Mouse (Mus musculus): ENCODE data around the gene Igll1. TPM values are rescaled to one million over a fixed set of nuclear protein-coding genes. Genes with fewer than 3 reads are reported as not detected.

Gene Igll1
- not detected in 2 replicates for polyA plus RNA-seq (2014; fragmentation: Nextera tagmentation; extraction: Ambion mirVana)

GRCm38 (mm10) chr16:16863978-16864377 lies at the start of gene Igll1:
TSS of gene Igll1 (minus strand) at chr16:16863985.
- DNase-seq (ENCODE audit: low spot score): peak; percentile 6
- H3K27ac ChIP-seq (ENCODE audit: low read depth, low read length): no peak within 1 kb of the TSS
- H3K4me3 ChIP-seq (ENCODE audit: low read depth, low read length): no peak within 1 kb of the TSS
- H3K4me2 ChIP-seq: no peak within 1 kb of the TSS
- H3K36me3 ChIP-seq (ENCODE audit: control insufficient read depth, insufficient read depth, low read length): no peaks in the 10 kb centered on the region
- H3K9me3 ChIP-seq (ENCODE audit: control insufficient read depth, low read length): no peaks in the 10 kb centered on the region
- WGBS: 72% methylated on average over 2 of the region's 2 CpGs
- peaks cover 2% of the 10 kb centered on the region; the same call in 1 of the 2 replicates for H3K4me1 ChIP-seq (replicated peaks; ENCODE audit: control insufficient read depth, insufficient read depth, low read length)
- H3K27me3 ChIP-seq (replicated peaks; ENCODE audit: control insufficient read depth, insufficient read depth, low read length): no peaks in the 10 kb centered on the region
- H3K9ac ChIP-seq (ENCODE audit: low read depth, low read length): no peak within 1 kb of the TSS
- ATAC-seq (replicated peaks; ENCODE audit: low FRiP score): no peak

- peaks cover 32% of the 10 kb centered on the region for H3K36me3 ChIP-seq (ENCODE audit: control insufficient read depth, insufficient read depth, low read length)
- H3K27me3 ChIP-seq (replicated peaks; ENCODE audit: control insufficient read depth, insufficient read depth, low read length): no peaks in the 10 kb centered on the region
- H3K4me3 ChIP-seq (ENCODE audit: low read depth, low read length): no peak overlapping the region
Measured at GRCm38 (mm10) chr16:16913440-16913839, 49.7 kb upstream of the Igll1 start.

GRCm38 (mm10) chr16:16911641-16912597 lies 48.1 kb upstream of the Igll1 start:
- H3K36me3 ChIP-seq (ENCODE audit: control insufficient read depth, insufficient read depth, low read length): peaks cover 20% of the 10 kb centered on the region
- no peak overlapping the region for H3K4me2 ChIP-seq
- WGBS: 49% methylated on average over 13 of the region's 13 CpGs
- H3K9me3 ChIP-seq (ENCODE audit: control insufficient read depth, low read length): no peaks in the 10 kb centered on the region
- H3K4me3 ChIP-seq (ENCODE audit: low read depth, low read length): no peak overlapping the region
- no peaks in the 10 kb centered on the region for H3K4me1 ChIP-seq (replicated peaks; ENCODE audit: control insufficient read depth, insufficient read depth, low read length)
- no peaks in the 10 kb centered on the region for H3K27me3 ChIP-seq (replicated peaks; ENCODE audit: control insufficient read depth, insufficient read depth, low read length)
- no peak overlapping the region for H3K9ac ChIP-seq (ENCODE audit: low read depth, low read length)
- H3K27ac ChIP-seq (ENCODE audit: low read depth, low read length): no peak overlapping the region
- peak; percentile 68 for DNase-seq (ENCODE audit: low spot score)
- peak; percentile 76 for ATAC-seq (replicated peaks; ENCODE audit: low FRiP score)

More at GRCm38 (mm10) chr16:16913440-16913839, 49.7 kb upstream of the Igll1 start:
- no peak overlapping the region for H3K27ac ChIP-seq (ENCODE audit: low read depth, low read length)
- no peaks in the 10 kb centered on the region for H3K9me3 ChIP-seq (ENCODE audit: control insufficient read depth, low read length)
- no peak overlapping the region for H3K9ac ChIP-seq (ENCODE audit: low read depth, low read length)
- 82% methylated on average over 1 of the region's 1 CpGs for WGBS
- H3K4me1 ChIP-seq (replicated peaks; ENCODE audit: control insufficient read depth, insufficient read depth, low read length): no peaks in the 10 kb centered on the region
- ATAC-seq (replicated peaks; ENCODE audit: low FRiP score): no peak
- no peak for DNase-seq (ENCODE audit: low spot score)
- no peak overlapping the region for H3K4me2 ChIP-seq

GRCm38 (mm10) chr16:16907799-16908198 lies 44.0 kb upstream of the Igll1 start:
- DNase-seq (ENCODE audit: low spot score): no peak
- WGBS: 52% methylated on average over 6 of the region's 6 CpGs

GRCm38 (mm10) chr16:16903188-16903587 lies 39.4 kb upstream of the Igll1 start:
- WGBS: 82% methylated on average over 5 of the region's 5 CpGs
- Histone ChIP-seq H3K36me3 (ENCODE audit: control insufficient read depth, insufficient read depth, low read length) (peaks cover 13% of the 10 kb centered on the region; the same call in 1 of the 2 replicates), H3K9me3 (ENCODE audit: control insufficient read depth, low read length) (no peaks in the 10 kb centered on the region), H3K27me3 (replicated peaks; ENCODE audit: control insufficient read depth, insufficient read depth, low read length) (no peaks in the 10 kb centered on the region), H3K4me3 (ENCODE audit: low read depth, low read length) (no peak overlapping the region), H3K4me1 (replicated peaks; ENCODE audit: control insufficient read depth, insufficient read depth, low read length) (0 out of 2 replicates have a peak, but pooled peaks cover 3% of the 10 kb centered on the region), H3K27ac (ENCODE audit: low read depth, low read length) (no peak overlapping the region), H3K9ac (ENCODE audit: low read depth, low read length) (no peak overlapping the region), H3K4me2 (no peak overlapping the region)
- no peak for DNase-seq (ENCODE audit: low spot score)
- no peak for ATAC-seq (replicated peaks; ENCODE audit: low FRiP score)

More at GRCm38 (mm10) chr16:16907799-16908198, 44.0 kb upstream of the Igll1 start:
- Histone ChIP-seq H3K27ac (ENCODE audit: low read depth, low read length) (no peak overlapping the region), H3K36me3 (ENCODE audit: control insufficient read depth, insufficient read depth, low read length) (peaks cover 19% of the 10 kb centered on the region), H3K9me3 (ENCODE audit: control insufficient read depth, low read length) (no peaks in the 10 kb centered on the region), H3K4me2 (no peak overlapping the region), H3K9ac (ENCODE audit: low read depth, low read length) (no peak overlapping the region), H3K27me3 (replicated peaks; ENCODE audit: control insufficient read depth, insufficient read depth, low read length) (no peaks in the 10 kb centered on the region), H3K4me1 (replicated peaks; ENCODE audit: control insufficient read depth, insufficient read depth, low read length) (no peaks in the 10 kb centered on the region), H3K4me3 (ENCODE audit: low read depth, low read length) (no peak overlapping the region)
- peak; percentile 53 for ATAC-seq (replicated peaks; ENCODE audit: low FRiP score)

- no peak overlapping the region for H3K27ac ChIP-seq (ENCODE audit: low read depth, low read length)
- H3K4me1 ChIP-seq (replicated peaks; ENCODE audit: control insufficient read depth, insufficient read depth, low read length): peaks cover 5% of the 10 kb centered on the region; the same call in 1 of the 2 replicates
- H3K4me2 ChIP-seq: no peak overlapping the region
- H3K9me3 ChIP-seq (ENCODE audit: control insufficient read depth, low read length): no peaks in the 10 kb centered on the region
- no peak overlapping the region for H3K4me3 ChIP-seq (ENCODE audit: low read depth, low read length)
- ATAC-seq (replicated peaks; ENCODE audit: low FRiP score): no peak
- H3K27me3 ChIP-seq (replicated peaks; ENCODE audit: control insufficient read depth, insufficient read depth, low read length): no peaks in the 10 kb centered on the region
- peaks cover 13% of the 10 kb centered on the region; the same call in 1 of the 2 replicates for H3K36me3 ChIP-seq (ENCODE audit: control insufficient read depth, insufficient read depth, low read length)
- DNase-seq (ENCODE audit: low spot score): no peak
- WGBS: 73% methylated on average over 4 of the region's 4 CpGs
- H3K9ac ChIP-seq (ENCODE audit: low read depth, low read length): no peak overlapping the region
Measured at GRCm38 (mm10) chr16:16902329-16902728, 38.5 kb upstream of the Igll1 start.

- no peak for DNase-seq (ENCODE audit: low spot score)
Measured at GRCm38 (mm10) chr16:16897056-16897584, 33.3 kb upstream of the Igll1 start.

GRCm38 (mm10) chr16:16896382-16897055 lies 32.7 kb upstream of the Igll1 start, which contains the start of gene Ppm1f:
TSS of gene Ppm1f (plus strand) at chr16:16896469.
- Histone ChIP-seq H3K27me3 (replicated peaks; ENCODE audit: control insufficient read depth, insufficient read depth, low read length) (no peaks in the 10 kb centered on the region), H3K4me2 (peak within 1 kb of the TSS; percentile 76), H3K9me3 (ENCODE audit: control insufficient read depth, low read length) (no peaks in the 10 kb centered on the region), H3K36me3 (ENCODE audit: control insufficient read depth, insufficient read depth, low read length) (peaks cover 15% of the 10 kb centered on the region; the same call in 1 of the 2 replicates), H3K27ac (ENCODE audit: low read depth, low read length) (peak within 1 kb of the TSS; percentile 54; the same call in 1 of the 2 replicates), H3K9ac (ENCODE audit: low read depth, low read length) (peak within 1 kb of the TSS; percentile 62), H3K4me1 (replicated peaks; ENCODE audit: control insufficient read depth, insufficient read depth, low read length) (peaks cover 10% of the 10 kb centered on the region; the same call in 1 of the 2 replicates), H3K4me3 (ENCODE audit: low read depth, low read length) (peak within 1 kb of the TSS; percentile 59)
- WGBS: under 1% methylated on average over 29 of the region's 29 CpGs
- ATAC-seq (replicated peaks; ENCODE audit: low FRiP score) (peak; percentile 92), DNase-seq (ENCODE audit: low spot score) (peak; percentile 91)

More at GRCm38 (mm10) chr16:16897056-16897584, 33.3 kb upstream of the Igll1 start:
- Histone ChIP-seq H3K9ac (ENCODE audit: low read depth, low read length) (peak overlapping the region; percentile 62), H3K4me2 (peak overlapping the region; percentile 76), H3K27me3 (replicated peaks; ENCODE audit: control insufficient read depth, insufficient read depth, low read length) (no peaks in the 10 kb centered on the region), H3K36me3 (ENCODE audit: control insufficient read depth, insufficient read depth, low read length) (peaks cover 10% of the 10 kb centered on the region; the same call in 1 of the 2 replicates), H3K9me3 (ENCODE audit: control insufficient read depth, low read length) (no peaks in the 10 kb centered on the region), H3K4me3 (ENCODE audit: low read depth, low read length) (peak overlapping the region; percentile 59), H3K27ac (ENCODE audit: low read depth, low read length) (no peak overlapping the region), H3K4me1 (replicated peaks; ENCODE audit: control insufficient read depth, insufficient read depth, low read length) (peaks cover 10% of the 10 kb centered on the region; the same call in 1 of the 2 replicates)
- 24% methylated on average over 10 of the region's 10 CpGs for WGBS
- ATAC-seq (replicated peaks; ENCODE audit: low FRiP score): peak; percentile 4; the same call in 1 of the 2 replicates

Data from liver, embryonic 11.5 days (tissue).